Mouse (Mus musculus) CH12.LX (cell line): ENCODE results near the gene Jam2. TPM values are rescaled to one million over a fixed set of nuclear protein-coding genes. Genes with fewer than 3 reads are reported as not detected.

ENCODE experiments used
- DNase-seq: peaks from one replicate; pipeline ENCODE4 v3.0.0-alpha.2; 2013; ENCODE audit errors: extremely low read depth
- H3K27ac ChIP-seq: 2 replicates; pipeline ENCODE4 v1.5.1; 2012; ENCODE audit warnings: low read depth, mild to moderate bottlenecking, control low read depth, moderate library complexity; ENCODE audit not compliant: insufficient read depth
- H3K27me3 ChIP-seq: replicated peaks from 2 replicates; pipeline ENCODE3; 2012; ENCODE audit warnings: inconsistent platforms
- H3K36me3 ChIP-seq, 2 experiments: replicated peaks in 1 of 2; 2 replicates each; pipeline versions ENCODE3 to v1.6.1; 2012; ENCODE audit warnings: inconsistent platforms in 1 of 2, low read length in 1 of 2, mild to moderate bottlenecking in 1 of 2, mixed read lengths in 1 of 2, moderate library complexity in 1 of 2; ENCODE audit not compliant: control insufficient read depth in 1 of 2, insufficient read depth in 1 of 2
- H3K4me1 ChIP-seq, 2 experiments: 2 replicates each; pipeline ENCODE4 v1.6.1; 2012; ENCODE audit warnings: inconsistent platforms in 1 of 2, moderate library complexity in 1 of 2; ENCODE audit not compliant: insufficient read depth in 2 of 2, control insufficient read depth in 1 of 2
- H3K4me2 ChIP-seq: 2 replicates; pipeline ENCODE4 v1.6.1; 2012; ENCODE audit warnings: low read depth, mild to moderate bottlenecking, control low read depth; ENCODE audit not compliant: poor library complexity, insufficient read depth, severe bottlenecking
- H3K4me3 ChIP-seq, 3 experiments: fragments of 150-350 bp in 1 of 3; sonication (generic) in 1 of 3; replicated peaks in 1 of 3; 2 replicates each; pipeline versions ENCODE3 to v1.5.1; 2011 to 2012; ENCODE audit warnings: low read depth in 2 of 3, low read length in 2 of 3, mild to moderate bottlenecking in 2 of 3, moderate library complexity in 2 of 3, control low read depth in 1 of 3, improper control_type of control experiment in 1 of 3, inconsistent platforms in 1 of 3, mixed read lengths in 1 of 3; ENCODE audit not compliant: poor library complexity in 1 of 3
- H3K79me2 ChIP-seq: replicated peaks from 2 replicates; pipeline ENCODE4 v1.6.1; 2012; ENCODE audit warnings: mild to moderate bottlenecking, moderate library complexity; ENCODE audit not compliant: control insufficient read depth, poor library complexity, insufficient read depth, severe bottlenecking; ENCODE audit errors: extremely low read depth
- H3K9ac ChIP-seq: 2 replicates; pipeline ENCODE4 v1.6.1; 2012; ENCODE audit warnings: low read depth, mild to moderate bottlenecking, control low read depth, moderate library complexity; ENCODE audit not compliant: insufficient read depth
- H3K9me3 ChIP-seq: replicated peaks from 2 replicates; pipeline ENCODE3; 2012; ENCODE audit warnings: low read length, inconsistent platforms, mixed read lengths
- BHLHE40 ChIP-seq: IDR thresholded peaks from 2 replicates; pipeline ENCODE4 v1.6.1; 2011; ENCODE audit warnings: mild to moderate bottlenecking, low read depth, low read length, improper control_type of control experiment
- CHD1 ChIP-seq: IDR thresholded peaks from 2 replicates; pipeline ENCODE4 v1.6.1; 2012; ENCODE audit warnings: low read depth, low read length, improper control_type of control experiment, inconsistent platforms
- CHD2 ChIP-seq: IDR thresholded peaks from 2 replicates; pipeline ENCODE4 v1.6.1; 2011; ENCODE audit warnings: low read length, improper control_type of control experiment
- CTCF ChIP-seq, 2 experiments: IDR thresholded peaks in 1 of 2; conservative IDR thresholded peaks in 1 of 2; 2 replicates each; pipeline ENCODE4 v1.5.1; 2011 to 2012; ENCODE audit warnings: low read depth in 2 of 2, low read length in 2 of 2, improper control_type of control experiment in 1 of 2, inconsistent platforms in 1 of 2, mild to moderate bottlenecking in 1 of 2, moderate library complexity in 1 of 2
- E2F4 ChIP-seq: IDR thresholded peaks from 2 replicates; pipeline ENCODE4 v1.6.1; 2011; ENCODE audit warnings: low read depth, low read length, improper control_type of control experiment; ENCODE audit not compliant: insufficient replicate concordance
- ELF1 ChIP-seq: IDR thresholded peaks from 2 replicates; pipeline ENCODE4 v1.6.1; 2014; ENCODE audit warnings: low read depth, mild to moderate bottlenecking, inconsistent platforms, low read length, improper control_type of control experiment
- EP300 ChIP-seq: IDR thresholded peaks from 2 replicates; pipeline ENCODE4 v1.6.1; 2011; ENCODE audit warnings: low read length, improper control_type of control experiment
- ETS1 ChIP-seq: conservative IDR thresholded peaks from 2 replicates; pipeline ENCODE4 v1.6.1; 2012; ENCODE audit warnings: low read depth, mild to moderate bottlenecking, inconsistent platforms, low read length, improper control_type of control experiment, moderate library complexity
- GABPA ChIP-seq: IDR thresholded peaks from 2 replicates; pipeline ENCODE4 v1.6.1; 2012; ENCODE audit warnings: low read depth, low read length, improper control_type of control experiment, inconsistent platforms; ENCODE audit not compliant: insufficient replicate concordance
- HCFC1 ChIP-seq: IDR thresholded peaks from 2 replicates; pipeline ENCODE4 v1.6.1; 2012; ENCODE audit warnings: low read depth, mild to moderate bottlenecking, inconsistent platforms, low read length, improper control_type of control experiment
- IRF4 ChIP-seq: IDR thresholded peaks from 2 replicates; pipeline ENCODE4 v1.6.1; 2014; ENCODE audit warnings: low read depth, mild to moderate bottlenecking, inconsistent platforms, low read length, improper control_type of control experiment
- JUN ChIP-seq: IDR thresholded peaks from 2 replicates; pipeline ENCODE4 v1.6.1; 2011; ENCODE audit warnings: low read depth, mild to moderate bottlenecking, low read length, improper control_type of control experiment, moderate library complexity; ENCODE audit not compliant: insufficient read depth
- KAT2A ChIP-seq: IDR thresholded peaks from 2 replicates; pipeline ENCODE4 v1.6.1; 2012; ENCODE audit warnings: low read length, improper control_type of control experiment, inconsistent platforms; ENCODE audit not compliant: insufficient replicate concordance
- MAFK ChIP-seq: IDR thresholded peaks from 2 replicates; pipeline ENCODE4 v1.6.1; 2011; ENCODE audit warnings: low read length, improper control_type of control experiment; ENCODE audit not compliant: insufficient replicate concordance
- MAX ChIP-seq: IDR thresholded peaks from 2 replicates; pipeline ENCODE4 v1.6.1; 2011; ENCODE audit warnings: low read length, improper control_type of control experiment
- MAZ ChIP-seq: IDR thresholded peaks from 2 replicates; pipeline ENCODE4 v1.6.1; 2012; ENCODE audit warnings: low read depth, mild to moderate bottlenecking, inconsistent platforms, low read length, improper control_type of control experiment, moderate library complexity
- MEF2A ChIP-seq: IDR thresholded peaks from 2 replicates; pipeline ENCODE4 v1.6.1; 2014; ENCODE audit warnings: low read depth, mild to moderate bottlenecking, inconsistent platforms, low read length, improper control_type of control experiment, borderline replicate concordance
- MXI1 ChIP-seq: IDR thresholded peaks from 2 replicates; pipeline ENCODE4 v1.6.1; 2011; ENCODE audit warnings: mild to moderate bottlenecking, low read depth, low read length, improper control_type of control experiment
- MYC ChIP-seq: IDR thresholded peaks from 2 replicates; pipeline ENCODE4 v1.6.1; 2011; ENCODE audit warnings: low read depth, mild to moderate bottlenecking, improper control_type of control experiment, low read length
- NELFE ChIP-seq: IDR thresholded peaks from 2 replicates; pipeline ENCODE4 v1.6.1; 2011; ENCODE audit warnings: low read depth, low read length, improper control_type of control experiment
- NRF1 ChIP-seq: IDR thresholded peaks from 2 replicates; pipeline ENCODE4 v1.6.1; 2014; ENCODE audit warnings: low read depth, mild to moderate bottlenecking, inconsistent platforms, low read length, improper control_type of control experiment, moderate library complexity
- PAX5 ChIP-seq: IDR thresholded peaks from 2 replicates; pipeline ENCODE4 v1.6.1; 2012; ENCODE audit warnings: low read length, inconsistent platforms, mixed read lengths
- POLR2A ChIP-seq: IDR thresholded peaks from 2 replicates; pipeline ENCODE4 v1.6.1; 2011; ENCODE audit warnings: low read depth, mild to moderate bottlenecking, improper control_type of control experiment, low read length
- POLR2AphosphoS2 ChIP-seq: IDR thresholded peaks from 2 replicates; pipeline ENCODE4 v1.6.1; 2011; ENCODE audit warnings: low read depth, low read length, improper control_type of control experiment
- RAD21 ChIP-seq: IDR thresholded peaks from 2 replicates; pipeline ENCODE4 v1.6.1; 2011; ENCODE audit warnings: low read depth, mild to moderate bottlenecking, low read length, improper control_type of control experiment, moderate library complexity
- RCOR1 ChIP-seq: conservative IDR thresholded peaks from 2 replicates; pipeline ENCODE4 v1.6.1; 2012; ENCODE audit warnings: low read depth, mild to moderate bottlenecking, inconsistent platforms, low read length, improper control_type of control experiment
- SIN3A ChIP-seq: IDR thresholded peaks from 2 replicates; pipeline ENCODE4 v1.6.1; 2012; ENCODE audit warnings: low read length, improper control_type of control experiment, inconsistent platforms
- SMC3 ChIP-seq: IDR thresholded peaks from 2 replicates; pipeline ENCODE4 v1.6.1; 2011; ENCODE audit warnings: low read depth, low read length, improper control_type of control experiment
- TBP ChIP-seq: conservative IDR thresholded peaks from 2 replicates; pipeline ENCODE4 v1.6.1; 2011; ENCODE audit warnings: low read depth, low read length, improper control_type of control experiment
- TCF12 ChIP-seq: IDR thresholded peaks from 2 replicates; pipeline ENCODE4 v1.6.1; 2014; ENCODE audit warnings: low read depth, mild to moderate bottlenecking, inconsistent platforms, low read length, improper control_type of control experiment
- UBTF ChIP-seq: IDR thresholded peaks from 2 replicates; pipeline ENCODE4 v1.6.1; 2012; ENCODE audit warnings: low read depth, mild to moderate bottlenecking, inconsistent platforms, low read length, improper control_type of control experiment, moderate library complexity
- USF1 ChIP-seq: IDR thresholded peaks from 2 replicates; pipeline ENCODE4 v1.6.1; 2014; ENCODE audit warnings: low read depth, mild to moderate bottlenecking, inconsistent platforms, low read length, improper control_type of control experiment
- USF2 ChIP-seq: conservative IDR thresholded peaks from 2 replicates; pipeline ENCODE4 v1.6.1; 2011; ENCODE audit warnings: low read depth, low read length, improper control_type of control experiment
- ZC3H11A ChIP-seq: IDR thresholded peaks from 2 replicates; pipeline ENCODE4 v1.6.1; 2012; ENCODE audit warnings: low read depth, mild to moderate bottlenecking, inconsistent platforms, low read length, improper control_type of control experiment
- ZKSCAN1 ChIP-seq: IDR thresholded peaks from 2 replicates; pipeline ENCODE4 v1.6.1; 2012; ENCODE audit warnings: low read depth, inconsistent platforms, low read length, improper control_type of control experiment, borderline replicate concordance
- ZMIZ1 ChIP-seq: IDR thresholded peaks from 2 replicates; pipeline ENCODE4 v1.6.1; 2012; ENCODE audit warnings: low read depth, mild to moderate bottlenecking, inconsistent platforms, low read length, improper control_type of control experiment
- ZNF384 ChIP-seq: IDR thresholded peaks from 2 replicates; pipeline ENCODE4 v1.6.1; 2012; ENCODE audit warnings: low read depth, low read length, improper control_type of control experiment, inconsistent platforms
- dilution Hi-C: fragments of 300-500 bp; cut with MboI; formaldehyde crosslinking; loops from 2 replicates; pipeline ENCODE4 v1.14.3; 2020; ENCODE audit warnings: low sequenced_read_pairs; ENCODE audit not compliant: extremely low pct_unique_long_range_greater_than_20kb, extremely low pct_ligation_motif_present
- in situ Hi-C: fragments of 300-500 bp; cut with MboI; formaldehyde crosslinking; loops from 3 replicates; pipeline ENCODE4 v1.14.3; 2019; ENCODE audit warnings: low sequenced_read_pairs, low pct_ligation_motif_present, low pct_unique_long_range_greater_than_20kb, mixed read lengths
- polyA plus RNA-seq: library from polyadenylated mRNA; unstranded; fragments of >175 nt; gene quantifications from 2 replicates; pipeline ENCODE4 v1.2.1, GENCODE M21; 2012; ENCODE audit warnings: low read depth; ENCODE audit not compliant: insufficient read length
- total RNA-seq, 2 experiments: library from RNA; depleted of rRNA; stranded (reverse); fragments of 300-350 nt in 1 of 2; fragments of >200 nt in 1 of 2; gene quantifications; 2 replicates each; pipeline ENCODE4 v1.2.3; 2012 to 2014

Gene Jam2
- total and polyA plus RNA-seq, 3 experiments = 0.08 to 0.09 TPM; not detected in 1

DNA sequence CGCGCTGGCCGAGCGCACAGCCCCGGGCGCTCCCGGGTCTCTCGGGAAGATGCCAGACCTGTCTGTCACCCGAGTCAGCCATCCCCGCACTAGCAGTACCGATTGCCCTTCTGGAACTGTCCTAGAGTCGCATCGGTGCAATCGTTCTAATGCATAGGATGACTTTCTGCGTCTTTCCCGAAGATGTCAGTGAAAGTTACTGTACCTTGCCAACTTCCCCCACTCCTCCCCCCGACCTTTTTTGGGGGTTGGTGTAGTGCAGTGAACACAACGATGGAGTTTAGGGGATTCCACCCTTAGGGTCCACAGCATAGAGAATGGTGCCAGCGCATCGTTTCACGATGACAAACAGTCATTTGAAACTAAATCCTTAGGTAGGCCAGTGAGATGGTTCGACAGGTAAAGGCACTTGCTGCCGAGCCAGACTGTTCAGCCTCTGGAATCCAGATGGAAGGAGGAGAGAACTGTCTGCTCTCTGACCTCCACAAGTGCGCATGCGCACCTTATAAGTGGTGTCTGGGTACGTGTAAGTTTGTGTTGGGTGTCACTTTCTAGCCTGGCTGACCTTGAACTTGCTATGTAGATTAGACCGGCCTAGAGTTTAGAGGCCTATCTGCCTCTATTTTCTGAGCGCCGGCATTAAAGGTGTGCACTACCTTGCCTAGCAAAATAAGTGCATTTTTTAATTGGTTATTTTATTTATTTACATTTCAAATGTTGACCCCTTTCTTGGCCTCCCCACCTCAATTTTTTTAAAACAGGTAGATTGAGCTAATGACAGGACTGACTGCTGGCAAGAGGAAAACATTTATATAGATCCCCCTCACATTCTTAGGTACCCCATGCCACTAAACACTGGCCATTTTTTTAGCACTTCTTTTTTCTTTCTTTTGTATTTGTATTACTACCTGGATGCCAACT is 62.2 kb downstream of the Jam2 start:
- peak overlapping the region; percentile 85 for H3K27ac ChIP-seq
- peak overlapping the region; percentile 98 for H3K9ac ChIP-seq
- dilution Hi-C loops = no loop called here
- peaks cover 8 to 45% of the 10 kb centered on the region in 2 experiments for H3K4me1 ChIP-seq
- peak; percentile 94 for DNase-seq
- peak overlapping the region; percentile 33 for H3K4me2 ChIP-seq
- H3K36me3 ChIP-seq = peaks cover 28 to 55% of the 10 kb centered on the region in 2 experiments
- no peaks in the 10 kb centered on the region for H3K27me3 ChIP-seq
- peak overlapping the region; percentile 77 to 89 (median 87) for H3K4me3 ChIP-seq
- in situ Hi-C loops = loop anchor here (10.0 to 25.0 kb wide), 2 partner anchors 101 to 249 kb away; partner anchors contain the start of gene Mrpl39
- no peaks in the 10 kb centered on the region for H3K9me3 ChIP-seq
- peaks cover 63% of the 10 kb centered on the region for H3K79me2 ChIP-seq
- peak; percentile 44; the same call in 1 of the 2 replicates for TF ChIP-seq ZNF384
- peak; percentile 79 for TF ChIP-seq POLR2A
- TF ChIP-seq MXI1 = 0 out of 2 replicates have a peak, but pooled peaks have one; percentile 29
- TF ChIP-seq MAZ = no peak; the same call in 1 of the 2 replicates
- no peak for TF ChIP-seq MEF2A
- TF ChIP-seq TBP = peak; percentile 81
- TF ChIP-seq JUN = no peak
- TF ChIP-seq CHD1 = no peak; the same call in 1 of the 2 replicates
- peak; percentile 34; the same call in 1 of the 2 replicates for TF ChIP-seq TCF12
- 0 out of 2 replicates have a peak, but pooled peaks have one; percentile 61 for TF ChIP-seq KAT2A
- TF ChIP-seq BHLHE40 = 0 out of 2 replicates have a peak, but pooled peaks have one; percentile 16
- TF ChIP-seq CTCF (conservative IDR thresholded peaks at IDR 0.05 in 1 of 2, IDR thresholded peaks at IDR 0.05 in 1 of 2; ENCODE audit: low read depth in 2 of 2, low read length in 2 of 2) = no peak
- TF ChIP-seq ZC3H11A = no peak
- TF ChIP-seq EP300 = peak; percentile 15; the same call in 1 of the 2 replicates
- TF ChIP-seq CHD2 = no peak
- TF ChIP-seq MAFK = no peak
- no peak; the same call in 1 of the 2 replicates for TF ChIP-seq ZMIZ1
- peak; percentile 52; the same call in 1 of the 2 replicates for TF ChIP-seq HCFC1
- 0 out of 2 replicates have a peak, but pooled peaks have one; percentile 9 for TF ChIP-seq ETS1
- TF ChIP-seq PAX5 = no peak
- TF ChIP-seq USF2 = no peak
- TF ChIP-seq ELF1 = no peak
- no peak for TF ChIP-seq RAD21
- no peak for TF ChIP-seq GABPA
- 0 out of 2 replicates have a peak, but pooled peaks have one; percentile 57 for TF ChIP-seq E2F4
- peak; percentile 95 for TF ChIP-seq NRF1
- TF ChIP-seq SMC3 = no peak
- 0 out of 2 replicates have a peak, but pooled peaks have one; percentile 35 for TF ChIP-seq POLR2AphosphoS2
- peak; percentile 74 for TF ChIP-seq NELFE
- no peak for TF ChIP-seq ZKSCAN1
- TF ChIP-seq UBTF = no peak
- TF ChIP-seq MYC = 0 out of 2 replicates have a peak, but pooled peaks have one; percentile 31
- no peak for TF ChIP-seq USF1
- 0 out of 2 replicates have a peak, but pooled peaks have one; percentile 17 for TF ChIP-seq IRF4
- no peak for TF ChIP-seq MAX
- no peak for TF ChIP-seq SIN3A
- no peak for TF ChIP-seq RCOR1
